Mouse (Mus musculus) stomach, postnatal 0 days (tissue): ENCODE results near the gene Ldlr.

Experiments
- CTCF ChIP-seq: IDR thresholded peaks from 2 replicates; pipeline ENCODE4 v1.5.1; 2016; ENCODE audit warnings: antibody characterized with exemption, low read depth, mild to moderate bottlenecking, moderate library complexity
- EP300 ChIP-seq: optimal IDR thresholded peaks from 2 replicates; pipeline ENCODE3; 2016; ENCODE audit warnings: antibody characterized with exemption

DNA sequence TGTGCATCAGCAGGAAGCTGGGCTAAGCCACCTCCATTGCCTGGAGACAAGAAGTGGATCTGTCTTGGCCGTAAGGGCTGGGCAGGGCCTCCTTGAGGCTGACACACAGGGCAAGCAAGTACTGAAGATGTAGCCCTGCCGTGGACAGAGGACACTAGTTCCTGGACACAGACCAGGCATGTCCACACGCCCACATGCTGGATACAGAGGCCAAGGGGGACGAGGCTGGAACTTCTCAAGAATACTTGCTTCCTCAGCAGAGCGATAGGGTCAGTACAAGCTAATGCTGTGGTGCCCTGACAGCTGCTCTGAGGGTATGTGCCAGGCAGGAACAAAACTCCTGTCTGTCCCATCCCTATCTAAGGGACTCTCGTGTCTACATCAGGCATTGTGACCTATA lies 26.2 kb upstream of the Ldlr start:
- TF ChIP-seq CTCF (no peak), EP300 (no peak)
